Mouse (Mus musculus) megakaryocyte, embryonic 14.5 days (primary cell): ENCODE results near the gene Rhbdd1.

Experiments used
- FLI1 ChIP-seq: IDR thresholded peaks from 2 replicates; pipeline ENCODE4 v1.6.1; 2012; ENCODE audit warnings: low read length, inconsistent platforms, mixed read lengths
- GATA1 ChIP-seq: IDR thresholded peaks from 3 replicates; pipeline ENCODE4 v1.6.1; 2012; ENCODE audit warnings: mixed read lengths, low read length, inconsistent platforms, borderline replicate concordance

GRCm38 (mm10) chr1:82476746-82477145 is 160.5 kb downstream of the Rhbdd1 start:
- TF ChIP-seq GATA1, result no peak
- no peak for TF ChIP-seq FLI1
